Mouse (Mus musculus) neural tube, embryonic 13.5 days (tissue): Measurements from ENCODE around the gene Ldb2. TPM values are rescaled to one million over a fixed set of nuclear protein-coding genes. Genes with fewer than 3 reads are reported as not detected.

ENCODE experiments used
- ATAC-seq: fragments of 200-750 bp; cut with Nextera tagmentation; 2 replicates; pipeline ENCODE4 v1.8.0; 2017; ENCODE audit warnings: low read depth, mild to moderate bottlenecking, moderate TSS enrichment, moderate library complexity
- H3K27ac ChIP-seq: fragments of 300-500 bp; sonication (generic); replicated peaks from 2 replicates; pipeline ENCODE4 v1.5.1; 2015; ENCODE audit warnings: moderate library complexity, mild to moderate bottlenecking, inconsistent platforms
- H3K27me3 ChIP-seq: fragments of 300-500 bp; sonication (generic); 2 replicates; pipeline ENCODE4 v1.6.1; 2015; ENCODE audit warnings: mild to moderate bottlenecking, inconsistent platforms
- H3K36me3 ChIP-seq: fragments of 300-500 bp; sonication (generic); 2 replicates; pipeline ENCODE4 v1.6.1; 2015; ENCODE audit warnings: mild to moderate bottlenecking, inconsistent platforms
- H3K4me1 ChIP-seq: fragments of 300-500 bp; sonication (generic); replicated peaks from 2 replicates; pipeline ENCODE4 v1.6.1; 2015; ENCODE audit warnings: inconsistent platforms
- H3K4me2 ChIP-seq: fragments of 300-500 bp; sonication (generic); 2 replicates; pipeline ENCODE4 v1.6.1; 2015; ENCODE audit warnings: inconsistent platforms, mild to moderate bottlenecking, moderate library complexity
- H3K4me3 ChIP-seq: fragments of 300-500 bp; sonication (generic); 2 replicates; pipeline ENCODE4 v1.5.1; 2015; ENCODE audit warnings: mild to moderate bottlenecking, inconsistent platforms
- H3K9ac ChIP-seq: fragments of 300-500 bp; sonication (generic); 2 replicates; pipeline ENCODE4 v1.6.1; 2015; ENCODE audit warnings: moderate library complexity, mild to moderate bottlenecking, inconsistent platforms
- H3K9me3 ChIP-seq: fragments of 300-500 bp; sonication (generic); 2 replicates; pipeline ENCODE4 v1.6.1; 2016; ENCODE audit warnings: inconsistent platforms
- WGBS: fragments of 180-500 bp; shearing (Covaris S2); methylation state at CpG from one replicate; pipeline ENCODE4 v1.1.7; 2015; 5-methylcytosine and 5-hydroxymethylcytosine counted together
- polyA plus RNA-seq: library from polyadenylated mRNA; unstranded; fragments of >200 nt; fragmentation: Nextera tagmentation; extraction: Ambion mirVana; gene quantifications from 2 replicates; pipeline ENCODE4 v1.2.1, GENCODE M21; 2015

Gene Ldb2
- polyA plus RNA-seq, 1 experiment from 2014 or later: 41.3 TPM

- ATAC-seq: no peak
- Histone ChIP-seq H3K9me3 (no peaks in the 10 kb centered on the region), H3K27me3 (no peaks in the 10 kb centered on the region), H3K36me3 (no peaks in the 10 kb centered on the region), H3K4me2 (no peak overlapping the region), H3K4me1 (no peaks in the 10 kb centered on the region), H3K4me3 (no peak overlapping the region), H3K27ac (no peak overlapping the region), H3K9ac (no peak overlapping the region)
- WGBS: 79% methylated on average over 4 of the region's 4 CpGs
Observed at GRCm38 (mm10) chr5:44759178-44759577, 40.3 kb downstream of the Ldb2 start.

GRCm38 (mm10) chr5:44754156-44754910 is 45.1 kb downstream of the Ldb2 start:
- Histone ChIP-seq H3K27ac (no peak overlapping the region), H3K4me3 (no peak overlapping the region), H3K36me3 (no peaks in the 10 kb centered on the region), H3K27me3 (no peaks in the 10 kb centered on the region), H3K9me3 (no peaks in the 10 kb centered on the region), H3K9ac (no peak overlapping the region), H3K4me2 (no peak overlapping the region), H3K4me1 (no peaks in the 10 kb centered on the region)
- WGBS: 35% methylated on average over 1 of the region's 1 CpGs
- ATAC-seq: no peak

- Histone ChIP-seq H3K36me3 (no peaks in the 10 kb centered on the region), H3K27ac (no peak overlapping the region), H3K4me3 (no peak overlapping the region), H3K4me2 (no peak overlapping the region), H3K27me3 (no peaks in the 10 kb centered on the region), H3K4me1 (no peaks in the 10 kb centered on the region), H3K9me3 (no peaks in the 10 kb centered on the region), H3K9ac (no peak overlapping the region)
- 88% methylated on average over 1 of the region's 1 CpGs for WGBS
- no peak for ATAC-seq
Observed at GRCm38 (mm10) chr5:44745706-44746105, 53.8 kb downstream of the Ldb2 start.

GRCm38 (mm10) chr5:44736366-44736765 is 63.1 kb downstream of the Ldb2 start:
- ATAC-seq: no peak
- Histone ChIP-seq H3K4me2 (no peak overlapping the region), H3K9me3 (no peaks in the 10 kb centered on the region), H3K27me3 (no peaks in the 10 kb centered on the region), H3K27ac (no peak overlapping the region), H3K9ac (no peak overlapping the region), H3K4me3 (no peak overlapping the region), H3K36me3 (no peaks in the 10 kb centered on the region), H3K4me1 (no peaks in the 10 kb centered on the region)
- WGBS: 92% methylated on average over 3 of the region's 3 CpGs

GRCm38 (mm10) chr5:44734131-44734723 is 65.3 kb downstream of the Ldb2 start:
- Histone ChIP-seq H3K9me3 (no peaks in the 10 kb centered on the region), H3K4me3 (no peak overlapping the region), H3K9ac (no peak overlapping the region), H3K4me1 (no peaks in the 10 kb centered on the region), H3K36me3 (no peaks in the 10 kb centered on the region), H3K27ac (no peak overlapping the region), H3K4me2 (no peak overlapping the region), H3K27me3 (no peaks in the 10 kb centered on the region)
- WGBS: 93% methylated on average over 3 of the region's 3 CpGs
- no peak for ATAC-seq

- Histone ChIP-seq H3K4me1 (0 out of 2 replicates have a peak, but pooled peaks cover 17% of the 10 kb centered on the region), H3K27ac (no peak overlapping the region), H3K27me3 (no peaks in the 10 kb centered on the region), H3K4me3 (no peak overlapping the region), H3K9me3 (no peaks in the 10 kb centered on the region), H3K36me3 (no peaks in the 10 kb centered on the region), H3K9ac (no peak overlapping the region), H3K4me2 (no peak overlapping the region)
- no peak for ATAC-seq
- WGBS: 80% methylated on average over 8 of the region's 8 CpGs
Observed at GRCm38 (mm10) chr5:44729646-44730310, 69.7 kb downstream of the Ldb2 start.

GRCm38 (mm10) chr5:44727995-44728394 is 71.5 kb downstream of the Ldb2 start:
- H3K9me3 ChIP-seq: no peaks in the 10 kb centered on the region
- no peaks in the 10 kb centered on the region for H3K27me3 ChIP-seq
- H3K9ac ChIP-seq: no peak overlapping the region
- no peak overlapping the region for H3K4me3 ChIP-seq
- WGBS: 88% methylated on average over 11 of the region's 11 CpGs
- no peaks in the 10 kb centered on the region for H3K36me3 ChIP-seq
- no peak overlapping the region for H3K4me2 ChIP-seq
- peaks cover 19% of the 10 kb centered on the region; the same call in 1 of the 2 replicates for H3K4me1 ChIP-seq
- no peak overlapping the region for H3K27ac ChIP-seq
- ATAC-seq: no peak

- Histone ChIP-seq H3K4me2 (0 out of 2 replicates have a peak overlapping the region, but pooled peaks have one; percentile 7), H3K27ac (no peak overlapping the region), H3K27me3 (no peaks in the 10 kb centered on the region), H3K4me3 (no peak overlapping the region), H3K4me1 (peaks cover 26% of the 10 kb centered on the region; the same call in 1 of the 2 replicates), H3K9ac (no peak overlapping the region), H3K9me3 (no peaks in the 10 kb centered on the region), H3K36me3 (no peaks in the 10 kb centered on the region)
- ATAC-seq: peak; percentile 53; the same call in 1 of the 2 replicates
- WGBS: 72% methylated on average over 14 of the region's 14 CpGs
Observed at GRCm38 (mm10) chr5:44726546-44727476, 72.7 kb downstream of the Ldb2 start.

- Histone ChIP-seq H3K27ac (no peak overlapping the region), H3K4me2 (no peak overlapping the region), H3K4me1 (peaks cover 26% of the 10 kb centered on the region; the same call in 1 of the 2 replicates), H3K9me3 (no peaks in the 10 kb centered on the region), H3K9ac (no peak overlapping the region), H3K4me3 (no peak overlapping the region), H3K36me3 (no peaks in the 10 kb centered on the region), H3K27me3 (no peaks in the 10 kb centered on the region)
- 90% methylated on average over 2 of the region's 2 CpGs for WGBS
- ATAC-seq: no peak
Observed at GRCm38 (mm10) chr5:44725501-44725900, 74.0 kb downstream of the Ldb2 start.

GRCm38 (mm10) chr5:44719872-44720271 is 79.6 kb downstream of the Ldb2 start:
- no peaks in the 10 kb centered on the region for H3K36me3 ChIP-seq
- no peak for ATAC-seq
- peaks cover 12% of the 10 kb centered on the region for H3K4me1 ChIP-seq
- no peaks in the 10 kb centered on the region for H3K9me3 ChIP-seq
- WGBS: 82% methylated on average over 1 of the region's 1 CpGs
- no peaks in the 10 kb centered on the region for H3K27me3 ChIP-seq
- no peak overlapping the region for H3K27ac ChIP-seq
- H3K9ac ChIP-seq: no peak overlapping the region
- no peak overlapping the region for H3K4me2 ChIP-seq
- H3K4me3 ChIP-seq: no peak overlapping the region

GRCm38 (mm10) chr5:44714508-44714907 is 85.0 kb downstream of the Ldb2 start:
- no peak overlapping the region for H3K9ac ChIP-seq
- 36% methylated on average over 4 of the region's 4 CpGs for WGBS
- H3K4me3 ChIP-seq: no peak overlapping the region
- ATAC-seq: no peak
- no peaks in the 10 kb centered on the region for H3K9me3 ChIP-seq
- H3K36me3 ChIP-seq: no peaks in the 10 kb centered on the region
- H3K4me1 ChIP-seq: peaks cover 29% of the 10 kb centered on the region
- no peaks in the 10 kb centered on the region for H3K27me3 ChIP-seq
- H3K27ac ChIP-seq: peak overlapping the region; percentile 38; the same call in 1 of the 2 replicates
- H3K4me2 ChIP-seq: no peak overlapping the region
